In the genomic region with DNA sequence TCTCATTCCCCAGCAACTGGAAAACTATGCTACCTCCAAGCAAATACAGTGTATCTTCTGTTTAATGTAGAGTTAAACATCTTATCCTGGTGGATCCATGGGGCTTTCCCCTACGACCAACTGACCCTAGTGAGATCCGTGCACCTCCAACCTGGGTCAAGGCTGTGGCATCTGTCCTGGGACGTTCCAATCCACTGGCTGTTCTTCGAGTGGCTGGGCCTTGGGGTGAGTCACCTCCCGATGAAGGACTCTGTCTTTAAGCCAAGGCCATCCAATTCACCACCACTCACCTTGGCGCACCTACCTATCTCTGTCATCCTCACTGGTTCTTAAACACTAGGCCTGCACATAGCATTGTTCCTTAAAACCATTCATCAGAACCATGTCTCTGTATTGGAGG, we compare ENCODE assay signal across 26 mouse cellular contexts. TPM values are rescaled to one million over a fixed set of nuclear protein-coding genes. Genes with fewer than 3 reads are reported as not detected.
"Had no signal": no experiment of that assay in that cellular context is flagged by ENCODE, and none has a peak within 500 bp of the region (broad histone marks: within the 10 kb centered on the region; RNA-seq: fewer than 3 reads in every experiment).

No protein-coding gene starts in this region.

- H3K27ac ChIP-seq: limb, embryonic 12.5 days; limb, embryonic 15.5 days; liver, embryonic 14.5 days; macrophage; midbrain, embryonic 12.5 days; midbrain, embryonic 15.5 days; neural tube, embryonic 12.5 days; neural tube, embryonic 15.5 days; stomach, postnatal 0 days had no signal

- H3K9ac ChIP-seq: limb, embryonic 12.5 days; limb, embryonic 15.5 days; liver, embryonic 14.5 days; liver, postnatal 0 days; lung, embryonic 14.5 days; midbrain, embryonic 12.5 days; midbrain, embryonic 15.5 days; neural tube, embryonic 12.5 days; neural tube, embryonic 15.5 days had no signal

- H3K4me3 ChIP-seq: limb, embryonic 12.5 days; limb, embryonic 15.5 days; midbrain, embryonic 12.5 days; midbrain, embryonic 15.5 days; neural tube, embryonic 12.5 days; neural tube, embryonic 15.5 days had no signal

- ATAC-seq: liver, postnatal 0 days; lung, postnatal 0 days; midbrain, embryonic 15.5 days had no signal

- H3K36me3 ChIP-seq: midbrain, embryonic 15.5 days had no signal

- DNase-seq: kidney, postnatal 14 days; kidney, postnatal 4 days; left cerebral cortex, postnatal 4 days; liver, postnatal 0 days; lung, embryonic 14.5 days; right cerebral cortex, adult 18-20 months; right cerebral cortex, postnatal 14 days; right cerebral cortex, postnatal 4 days; thymus, adult 2 months; thymus, postnatal 14 days had no signal

- H3K27me3 ChIP-seq: limb, embryonic 12.5 days; limb, embryonic 15.5 days; midbrain, embryonic 15.5 days; neural tube, embryonic 15.5 days had no signal

- H3K9me3 ChIP-seq: limb, embryonic 12.5 days; limb, embryonic 15.5 days; midbrain, embryonic 12.5 days; midbrain, embryonic 15.5 days; neural tube, embryonic 12.5 days; neural tube, embryonic 15.5 days had no signal

- H3K4me2 ChIP-seq: limb, embryonic 12.5 days; limb, embryonic 15.5 days; liver, embryonic 11.5 days; lung, embryonic 14.5 days; midbrain, embryonic 12.5 days; midbrain, embryonic 15.5 days; neural tube, embryonic 12.5 days; neural tube, embryonic 15.5 days had no signal

RNA-seq across cellular contexts. Expression of gene Olfr49, which starts 21.6 kb away (rescaled TPM):
- total RNA-seq: layer of hippocampus, adult 18-20 months; layer of hippocampus, postnatal 14 days; left cerebral cortex, adult 8-10 months; left cerebral cortex, postnatal 14 days; left cerebral cortex, postnatal 4 days had no signal
- polyA plus RNA-seq: limb, embryonic 12.5 days; limb, embryonic 15.5 days; liver, embryonic 11.5 days; liver, embryonic 14.5 days; liver, postnatal 0 days; lung, embryonic 14.5 days; macrophage; midbrain, embryonic 12.5 days; midbrain, embryonic 15.5 days; neural tube, embryonic 12.5 days; neural tube, embryonic 15.5 days; stomach, embryonic 14.5 days; thymus, adult 2 months had no signal
